In genomic region chr11:69046395-69046774, GRCm38 (mm10) we compare ENCODE assay signal across 8 mouse cellular contexts. TPM values are rescaled to one million over a fixed set of nuclear protein-coding genes. Genes with fewer than 3 reads are reported as not detected.
DNase-seq lines count a peak whose midpoint lies in the region; ATAC-seq and TF ChIP-seq lines count a peak whose summit lies in the region.

No protein-coding gene starts in this region.

- H3K9me3 ChIP-seq in heart, embryonic 13.5 days: no peaks in the 10 kb centered on the region
- no peaks in the 10 kb centered on the region for H3K9me3 ChIP-seq in MEL (replicated peaks; ENCODE audit: insufficient read depth, low read length)
- no peaks in the 10 kb centered on the region for H3K9me3 ChIP-seq in hindbrain, embryonic 10.5 days
- no peaks in the 10 kb centered on the region for H3K9me3 ChIP-seq in midbrain, embryonic 11.5 days (ENCODE audit: control insufficient read depth, low read length)

- 11% methylated on average over 9 of the region's 9 CpGs for WGBS in heart, embryonic 13.5 days
- 21% methylated on average over 9 of the region's 9 CpGs for WGBS in hindbrain, embryonic 10.5 days
- 22% methylated on average over 9 of the region's 9 CpGs for WGBS in midbrain, embryonic 11.5 days

- no peak for TF ChIP-seq RAD21 in MEL (IDR thresholded peaks at IDR 0.05; ENCODE audit: low read depth, low read length)

- H3K4me2 ChIP-seq in heart, embryonic 13.5 days: peak overlapping the region; percentile 79
- H3K4me2 ChIP-seq in midbrain, embryonic 11.5 days: peak overlapping the region; percentile 82

- H3K9ac ChIP-seq in heart, embryonic 13.5 days: peak overlapping the region; percentile 86
- H3K9ac ChIP-seq in MEL (ENCODE audit: control insufficient read depth, low read depth, low read length, poor library complexity, severe bottlenecking): peak overlapping the region; percentile 72
- H3K9ac ChIP-seq in midbrain, embryonic 11.5 days (ENCODE audit: low read length): peak overlapping the region; percentile 92

- H3K36me3 ChIP-seq in heart, embryonic 13.5 days: peaks cover 40% of the 10 kb centered on the region
- H3K36me3 ChIP-seq in MEL (ENCODE audit: control insufficient read depth in 1 of 2, insufficient read depth in 2 of 2, low read length in 2 of 2): peaks cover 15 to 17% of the 10 kb centered on the region in 2 experiments
- H3K36me3 ChIP-seq in hindbrain, embryonic 10.5 days: peaks cover 41% of the 10 kb centered on the region
- H3K36me3 ChIP-seq in midbrain, embryonic 11.5 days (ENCODE audit: control insufficient read depth, insufficient read depth, low read length): peaks cover 9% of the 10 kb centered on the region

- no peak for TF ChIP-seq POLR2A in MEL (IDR thresholded peaks at IDR 0.05; ENCODE audit: control insufficient read depth in 1 of 2, insufficient read depth in 1 of 2, low read depth in 1 of 2, low read length in 2 of 2, poor library complexity in 1 of 2)

- no peak for TF ChIP-seq EP300 in MEL (IDR thresholded peaks at IDR 0.05; ENCODE audit: low read depth in 1 of 2, low read length in 2 of 2)

- peak overlapping the region; percentile 67 for H3K4me3 ChIP-seq in heart, embryonic 13.5 days
- H3K4me3 ChIP-seq in MEL (ENCODE audit: control insufficient read depth in 1 of 2, insufficient read depth in 1 of 2, low read depth in 2 of 2, low read length in 2 of 2): peak overlapping the region; percentile 67 to 83
- peak overlapping the region; percentile 93 for H3K4me3 ChIP-seq in hindbrain, embryonic 10.5 days
- peak overlapping the region; percentile 81 for H3K4me3 ChIP-seq in midbrain, embryonic 11.5 days (ENCODE audit: low read depth, low read length)

- TF ChIP-seq CTCF in MEL (IDR thresholded peaks at IDR 0.05 in 2 of 3, conservative IDR thresholded peaks at IDR 0.05 in 1 of 3; ENCODE audit: control insufficient read depth in 1 of 3, insufficient read depth in 1 of 3, low read depth in 2 of 3, low read length in 3 of 3, poor library complexity in 1 of 3, severe bottlenecking in 1 of 3): no peak

- H3K4me1 ChIP-seq in heart, embryonic 13.5 days: peaks cover 30% of the 10 kb centered on the region
- H3K4me1 ChIP-seq in MEL (ENCODE audit: control insufficient read depth in 1 of 2, insufficient read depth in 2 of 2, low read length in 2 of 2): peaks cover 3 to 11% of the 10 kb centered on the region in 2 experiments; a peak in 3 of 4 replicates
- peaks cover 44% of the 10 kb centered on the region for H3K4me1 ChIP-seq in hindbrain, embryonic 10.5 days (replicated peaks)
- peaks cover 15% of the 10 kb centered on the region for H3K4me1 ChIP-seq in midbrain, embryonic 11.5 days (ENCODE audit: control insufficient read depth, insufficient read depth, low read length)

- H3K27ac ChIP-seq in heart, embryonic 13.5 days (replicated peaks): peak overlapping the region; percentile 93
- H3K27ac ChIP-seq in MEL (ENCODE audit: control insufficient read depth, low read depth, low read length): peak overlapping the region; percentile 76; the same call in 1 of the 2 replicates
- peak overlapping the region; percentile 97 for H3K27ac ChIP-seq in hindbrain, embryonic 10.5 days
- 0 out of 2 replicates have a peak overlapping the region, but pooled peaks have one; percentile 88 for H3K27ac ChIP-seq in midbrain, embryonic 11.5 days (ENCODE audit: low read depth, low read length)

- no peaks in the 10 kb centered on the region for H3K27me3 ChIP-seq in heart, embryonic 13.5 days (replicated peaks)
- no peaks in the 10 kb centered on the region for H3K27me3 ChIP-seq in MEL (ENCODE audit: control insufficient read depth in 1 of 2, insufficient read depth in 2 of 2, low read length in 2 of 2)
- no peaks in the 10 kb centered on the region for H3K27me3 ChIP-seq in hindbrain, embryonic 10.5 days (ENCODE audit: insufficient read depth, poor library complexity, severe bottlenecking)
- no peaks in the 10 kb centered on the region for H3K27me3 ChIP-seq in midbrain, embryonic 11.5 days (ENCODE audit: control insufficient read depth, insufficient read depth, low read length)

- peaks cover 35% of the 10 kb centered on the region for H3K79me2 ChIP-seq in MEL (ENCODE audit: control insufficient read depth, insufficient read depth, low read length, poor library complexity)

- ATAC-seq in heart, embryonic 13.5 days (ENCODE audit: extremely low read depth, insufficient number of reproducible peaks, low FRiP score, low TSS enrichment): no peak
- no peak for ATAC-seq in midbrain, embryonic 11.5 days (ENCODE audit: low FRiP score)

- DNase-seq in heart, adult 18-20 months: no peak
- DNase-seq in MEL (ENCODE audit: low read depth, low spot score): peak; percentile 58
- DNase-seq in hindbrain, embryonic 10.5 days (ENCODE audit: low spot score): no peak
- DNase-seq in midbrain, embryonic 11.5 days (ENCODE audit: low spot score, missing footprints): no peak
- DNase-seq in layer of hippocampus, adult 8-10 months (ENCODE audit: low spot score in 2 of 2): no peak
- no peak for DNase-seq in layer of hippocampus, adult 9-10 months (ENCODE audit: low spot score)
- no peak for DNase-seq in layer of hippocampus, postnatal 14 days (ENCODE audit: low spot score in 2 of 2)

TF ChIP-seq in MEL, 35 proteins besides CTCF, POLR2A, EP300 and RAD21 (continues in another document):
- TF ChIP-seq POLR2AphosphoS2 (IDR thresholded peaks at IDR 0.05; ENCODE audit: low read length): no peak
- TF ChIP-seq KAT2A (conservative IDR thresholded peaks at IDR 0.05; ENCODE audit: low read depth, low read length): no peak
- TF ChIP-seq USF2 (IDR thresholded peaks at IDR 0.05; ENCODE audit: borderline replicate concordance in 1 of 2, insufficient read depth in 1 of 2, low read depth in 1 of 2, low read length in 2 of 2): no peak
- TF ChIP-seq NELFE (IDR thresholded peaks at IDR 0.05; ENCODE audit: low read depth, low read length): no peak
- no peak for TF ChIP-seq ELF1 (IDR thresholded peaks at IDR 0.05; ENCODE audit: low read depth, low read length)

RNA-seq across cellular contexts. Expression of gene Aurkb, which starts 0.9 kb away (rescaled TPM):
- 78.4 and 83.0 TPM in 2 replicates for polyA plus RNA-seq in heart, embryonic 13.5 days (2015; fragmentation: Nextera tagmentation; extraction: Ambion mirVana)
- 1 to 10 TPM in 1 of 2 experiments, under 1 TPM in 1; 0.67 to 1.5 TPM for total RNA-seq in heart, adult 18-20 months (2021)
- total RNA-seq in MEL (2012; rRNA removed): 120 and 124 TPM in 2 replicates
- 100 to 1,000 TPM; 159 to 170 TPM for polyA plus RNA-seq in MEL (2012; ENCODE audit: insufficient read depth in 1 of 2, insufficient read length in 2 of 2, low read depth in 1 of 2, low replicate concordance in 2 of 2, missing spikeins in 1 of 2)
- polyA plus RNA-seq in hindbrain, embryonic 10.5 days (2016; fragmentation: Nextera tagmentation; extraction: Ambion mirVana): 184 and 228 TPM in 2 replicates
- 169 and 171 TPM in 2 replicates for polyA plus RNA-seq in midbrain, embryonic 11.5 days (2014; fragmentation: Nextera tagmentation; extraction: Ambion mirVana)
- 1 to 10 TPM in 2 of 4 experiments, under 1 TPM in 2; 0.52 to 1.6 (median 0.88) TPM for total RNA-seq in layer of hippocampus, adult 8-10 months (2022)
- 1 to 10 TPM; 2.1 to 2.3 TPM for total RNA-seq in layer of hippocampus, postnatal 14 days (2021)

RNA-seq across cellular contexts. Expression of gene Borcs6, which starts 13.1 kb away (rescaled TPM):
- 9.7 and 10.3 TPM in 2 replicates for polyA plus RNA-seq in heart, embryonic 13.5 days (2015; fragmentation: Nextera tagmentation; extraction: Ambion mirVana)
- total RNA-seq in heart, adult 18-20 months (2021): 10 to 100 TPM; 16.7 to 19.3 TPM
- 9.2 and 10.2 TPM in 2 replicates for total RNA-seq in MEL (2012; rRNA removed)
- polyA plus RNA-seq in MEL (2012; ENCODE audit: insufficient read depth in 1 of 2, insufficient read length in 2 of 2, low read depth in 1 of 2, low replicate concordance in 2 of 2, missing spikeins in 1 of 2): 1 to 10 TPM in 1 of 2 experiments, not detected in 1; 9.3 TPM
- 8.5 and 12.6 TPM in 2 replicates for polyA plus RNA-seq in hindbrain, embryonic 10.5 days (2016; fragmentation: Nextera tagmentation; extraction: Ambion mirVana)
- polyA plus RNA-seq in midbrain, embryonic 11.5 days (2014; fragmentation: Nextera tagmentation; extraction: Ambion mirVana): 8.8 and 9.8 TPM in 2 replicates
- total RNA-seq in layer of hippocampus, adult 8-10 months (2022): 10 to 100 TPM; 30.8 to 33.3 (median 31.5) TPM
- 10 to 100 TPM; 25.2 to 26.4 TPM for total RNA-seq in layer of hippocampus, postnatal 14 days (2021)

RNA-seq across cellular contexts. Expression of gene Tmem107, which starts 24.2 kb away (rescaled TPM):
- polyA plus RNA-seq in heart, embryonic 13.5 days (2015; fragmentation: Nextera tagmentation; extraction: Ambion mirVana): 28.4 and 31.3 TPM in 2 replicates
- 1 to 10 TPM; 5.3 to 7.0 TPM for total RNA-seq in heart, adult 18-20 months (2021)
- 44.8 and 47.0 TPM in 2 replicates for total RNA-seq in MEL (2012; rRNA removed)
- 10 to 100 TPM in 1 of 2 experiments, not detected in 1; 79.5 TPM for polyA plus RNA-seq in MEL (2012; ENCODE audit: insufficient read depth in 1 of 2, insufficient read length in 2 of 2, low read depth in 1 of 2, low replicate concordance in 2 of 2, missing spikeins in 1 of 2)
- polyA plus RNA-seq in hindbrain, embryonic 10.5 days (2016; fragmentation: Nextera tagmentation; extraction: Ambion mirVana): 56.6 and 57.6 TPM in 2 replicates
- 53.5 and 57.7 TPM in 2 replicates for polyA plus RNA-seq in midbrain, embryonic 11.5 days (2014; fragmentation: Nextera tagmentation; extraction: Ambion mirVana)
- total RNA-seq in layer of hippocampus, adult 8-10 months (2022): 10 to 100 TPM; 14.8 to 21.0 (median 19.0) TPM
- 10 to 100 TPM; 13.5 to 13.7 TPM for total RNA-seq in layer of hippocampus, postnatal 14 days (2021)

RNA-seq across cellular contexts. Expression of gene Ctc1, which starts 30.7 kb away (rescaled TPM):
- polyA plus RNA-seq in heart, embryonic 13.5 days (2015; fragmentation: Nextera tagmentation; extraction: Ambion mirVana): 45.0 and 49.8 TPM in 2 replicates
- total RNA-seq in heart, adult 18-20 months (2021): 10 to 100 TPM; 10.9 to 13.9 TPM
- total RNA-seq in MEL (2012; rRNA removed): 16.0 and 19.5 TPM in 2 replicates
- polyA plus RNA-seq in MEL (2012; ENCODE audit: insufficient read depth in 1 of 2, insufficient read length in 2 of 2, low read depth in 1 of 2, low replicate concordance in 2 of 2, missing spikeins in 1 of 2): 10 to 100 TPM in 1 of 2 experiments, not detected in 1; 59.1 TPM
- 89.8 and 90.9 TPM in 2 replicates for polyA plus RNA-seq in hindbrain, embryonic 10.5 days (2016; fragmentation: Nextera tagmentation; extraction: Ambion mirVana)
- polyA plus RNA-seq in midbrain, embryonic 11.5 days (2014; fragmentation: Nextera tagmentation; extraction: Ambion mirVana): 54.6 and 54.8 TPM in 2 replicates
- 10 to 100 TPM; 39.8 to 46.9 (median 41.8) TPM for total RNA-seq in layer of hippocampus, adult 8-10 months (2022)
- 10 to 100 TPM; 33.6 to 38.8 TPM for total RNA-seq in layer of hippocampus, postnatal 14 days (2021)

RNA-seq across cellular contexts. Expression of gene Pfas, which starts 38.1 kb away (rescaled TPM):
- polyA plus RNA-seq in heart, embryonic 13.5 days (2015; fragmentation: Nextera tagmentation; extraction: Ambion mirVana): 19.9 and 20.3 TPM in 2 replicates
- total RNA-seq in heart, adult 18-20 months (2021): 1 to 10 TPM; 5.4 to 6.2 TPM
- total RNA-seq in MEL (2012; rRNA removed): 124 and 130 TPM in 2 replicates
- polyA plus RNA-seq in MEL (2012; ENCODE audit: insufficient read depth in 1 of 2, insufficient read length in 2 of 2, low read depth in 1 of 2, low replicate concordance in 2 of 2, missing spikeins in 1 of 2): 100 to 1,000 TPM in 1 of 2 experiments, 10 to 100 TPM in 1; 63.5 to 149 TPM
- polyA plus RNA-seq in hindbrain, embryonic 10.5 days (2016; fragmentation: Nextera tagmentation; extraction: Ambion mirVana): 40.6 and 57.3 TPM in 2 replicates
- polyA plus RNA-seq in midbrain, embryonic 11.5 days (2014; fragmentation: Nextera tagmentation; extraction: Ambion mirVana): 31.2 and 33.0 TPM in 2 replicates
- 10 to 100 TPM; 25.8 to 32.2 (median 26.8) TPM for total RNA-seq in layer of hippocampus, adult 8-10 months (2022)
- 10 to 100 TPM; 24.1 to 25.3 TPM for total RNA-seq in layer of hippocampus, postnatal 14 days (2021)

Comparison
In these comparisons a context has a peak if more than half of its experiments do, and no peak if none do; other contexts are left out.
1. RNA of gene Aurkb, which starts 0.9 kb away (total RNA-seq): 120 to 124 TPM in MEL; 2.1 to 2.3 TPM in layer of hippocampus, postnatal 14 days, 0.67 to 1.5 TPM in heart, adult 18-20 months and 0.52 to 1.6 TPM in layer of hippocampus, adult 8-10 months; every median in the first group is over 10 times any median in the second.
2. Peak in every context shown above with its lines, with median percentiles within 50 percentile points of each other: H3K27ac ChIP-seq, H3K4me3 ChIP-seq and H3K9ac ChIP-seq.